Mouse (Mus musculus) lung, postnatal 0 days (tissue): ENCODE results near the gene Anapc13. TPM values are rescaled to one million over a fixed set of nuclear protein-coding genes. Genes with fewer than 3 reads are reported as not detected.

Source experiments
- ATAC-seq: fragments of 200-750 bp; cut with Nextera tagmentation; 2 replicates; pipeline ENCODE4 v1.8.0; 2017; ENCODE audit warnings: moderate library complexity
- DNase-seq: peaks from one replicate; pipeline ENCODE4 v3.0.0-alpha.2; 2016; ENCODE audit warnings: low spot score
- H3K27ac ChIP-seq: fragments of 300-500 bp; sonication (generic); 2 replicates; pipeline ENCODE4 v1.5.1; 2014; ENCODE audit warnings: antibody characterized with exemption, mild to moderate bottlenecking, low read length, mixed read lengths
- H3K27me3 ChIP-seq: fragments of 300-500 bp; sonication (generic); replicated peaks from 2 replicates; pipeline ENCODE4 v1.6.1; 2014; ENCODE audit warnings: low read length, mixed read lengths; ENCODE audit not compliant: insufficient read depth
- H3K36me3 ChIP-seq: fragments of 300-500 bp; sonication (generic); 2 replicates; pipeline ENCODE4 v1.6.1; 2014; ENCODE audit warnings: low read length, mixed read lengths; ENCODE audit not compliant: insufficient read depth
- H3K4me1 ChIP-seq: fragments of 300-500 bp; sonication (generic); 2 replicates; pipeline ENCODE4 v1.6.1; 2014; ENCODE audit warnings: antibody characterized with exemption, low read depth, low read length, mixed read lengths; ENCODE audit not compliant: insufficient read depth
- H3K4me2 ChIP-seq: fragments of 300-500 bp; sonication (generic); replicated peaks from 2 replicates; pipeline ENCODE4 v1.6.1; 2014; ENCODE audit warnings: low read depth, mild to moderate bottlenecking, low read length, moderate library complexity, mixed read lengths
- H3K4me3 ChIP-seq: fragments of 300-500 bp; sonication (generic); 2 replicates; pipeline ENCODE4 v1.5.1; 2014; ENCODE audit warnings: low read depth, low read length
- H3K9ac ChIP-seq: fragments of 300-500 bp; sonication (generic); replicated peaks from 2 replicates; pipeline ENCODE4 v1.6.1; 2014; ENCODE audit warnings: low read depth, mild to moderate bottlenecking
- H3K9me3 ChIP-seq: fragments of 300-500 bp; sonication (generic); 2 replicates; pipeline ENCODE4 v1.6.1; 2016; ENCODE audit warnings: low read length, mixed read lengths
- CTCF ChIP-seq: IDR thresholded peaks from 2 replicates; pipeline ENCODE4 v1.5.1; 2016; ENCODE audit warnings: antibody characterized with exemption, mild to moderate bottlenecking
- EP300 ChIP-seq: IDR thresholded peaks from 2 replicates; pipeline ENCODE4 v1.6.1; 2016; ENCODE audit warnings: antibody characterized with exemption, mild to moderate bottlenecking, control low read depth
- WGBS: fragments of 180-500 bp; shearing (Covaris S2); extraction: QIAGEN DNeasy Blood & Tissue Kit; methylation state at CpG from one replicate; pipeline ENCODE4 v1.1.7; 2014; 5-methylcytosine and 5-hydroxymethylcytosine counted together
- polyA plus RNA-seq: library from polyadenylated mRNA; unstranded; fragments of >200 nt; fragmentation: Nextera tagmentation; extraction: Ambion mirVana; gene quantifications from 2 replicates; pipeline ENCODE4 v1.2.1, GENCODE M21; 2015

Gene Anapc13
- polyA plus RNA-seq, 1 experiment from 2014 or later, result 151 TPM

DNA sequence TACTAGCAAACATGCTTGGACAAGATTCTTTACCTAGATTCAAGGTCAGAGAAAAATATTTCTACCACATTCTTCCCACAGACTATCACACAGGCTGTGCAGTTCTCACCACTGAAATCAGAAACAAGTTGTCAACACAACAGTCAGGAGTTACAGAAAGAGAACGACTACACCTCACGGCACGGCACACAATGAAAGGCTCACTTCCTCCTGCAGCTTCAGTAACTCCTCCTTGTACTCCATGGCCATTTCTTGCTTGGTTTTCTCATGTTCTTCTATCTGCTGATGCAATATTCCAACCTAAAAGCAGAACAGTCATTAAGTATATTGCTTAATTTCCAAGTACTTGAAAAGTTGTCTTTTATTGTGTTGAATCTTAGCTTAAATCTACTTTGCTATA lies 11.0 kb upstream of the Anapc13 start:
- Histone ChIP-seq H3K9me3 (no peaks in the 10 kb centered on the region), H3K27me3 (no peaks in the 10 kb centered on the region), H3K27ac (no peak overlapping the region), H3K4me1 (no peaks in the 10 kb centered on the region), H3K9ac (no peak overlapping the region), H3K36me3 (peaks cover 9% of the 10 kb centered on the region; the same call in 1 of the 2 replicates), H3K4me2 (no peak overlapping the region), H3K4me3 (no peak overlapping the region)
- ATAC-seq, result peak; percentile 71
- peak; percentile 67 for DNase-seq
- 42% methylated on average over 3 of the region's 3 CpGs for WGBS
- no peak for TF ChIP-seq CTCF
- peak; percentile 22; the same call in 1 of the 2 replicates for TF ChIP-seq EP300

DNA sequence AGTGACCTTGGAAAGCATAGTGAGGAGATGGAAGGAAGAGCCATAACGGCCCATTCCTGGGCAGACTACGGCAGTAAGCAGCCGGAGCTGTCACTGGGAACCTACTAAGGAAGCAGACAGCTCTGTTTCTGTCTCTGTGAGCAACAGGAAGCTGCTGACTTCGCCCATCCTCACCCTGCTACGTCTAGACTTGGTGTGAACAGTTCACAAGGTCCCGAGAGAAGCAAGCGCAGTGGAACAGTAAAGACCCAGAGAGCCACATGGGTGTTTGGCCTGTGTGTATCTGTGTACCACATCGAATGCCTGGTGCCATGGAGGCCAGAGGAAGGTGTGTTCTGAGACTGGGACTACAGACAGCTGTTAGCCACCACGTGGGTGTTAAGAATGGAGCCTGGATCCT lies 9.8 kb upstream of the Anapc13 start:
- TF ChIP-seq EP300, result no peak
- no peak for TF ChIP-seq CTCF
- WGBS, result 62% methylated on average over 9 of the region's 9 CpGs
- Histone ChIP-seq H3K4me1 (no peaks in the 10 kb centered on the region), H3K9me3 (no peaks in the 10 kb centered on the region), H3K27ac (no peak overlapping the region), H3K36me3 (peaks cover 7% of the 10 kb centered on the region; the same call in 1 of the 2 replicates), H3K4me2 (no peak overlapping the region), H3K4me3 (no peak overlapping the region), H3K9ac (no peak overlapping the region), H3K27me3 (no peaks in the 10 kb centered on the region)
- DNase-seq (peak; percentile 29), ATAC-seq (peak; percentile 62)

DNA sequence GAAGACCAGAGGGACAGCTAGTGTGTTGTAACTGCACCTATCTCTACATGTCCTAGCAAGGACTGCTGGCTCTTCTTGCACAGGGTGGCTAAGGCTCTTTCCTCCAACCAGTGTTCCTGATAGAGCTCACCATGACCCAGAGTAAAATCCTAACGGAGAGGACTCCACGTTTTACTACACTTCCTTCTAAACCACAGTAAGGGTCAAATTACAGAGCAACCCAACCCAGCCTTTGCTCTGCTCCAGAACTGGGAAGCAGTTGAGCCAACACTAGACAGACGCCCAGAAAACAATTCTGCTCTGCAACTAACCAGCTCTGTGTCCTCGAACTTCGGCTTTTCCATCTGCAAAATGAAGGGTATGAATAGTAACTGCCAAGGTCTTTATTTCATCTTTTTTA lies 4.7 kb upstream of the Anapc13 start:
- Histone ChIP-seq H3K4me3 (no peak overlapping the region), H3K27ac (no peak overlapping the region), H3K9ac (no peak overlapping the region), H3K4me2 (no peak overlapping the region), H3K27me3 (no peaks in the 10 kb centered on the region), H3K9me3 (no peaks in the 10 kb centered on the region), H3K4me1 (peaks cover 5% of the 10 kb centered on the region; the same call in 1 of the 2 replicates), H3K36me3 (no peaks in the 10 kb centered on the region)
- DNase-seq (no peak), ATAC-seq (no peak)
- TF ChIP-seq EP300 (no peak), CTCF (no peak)
- WGBS, result 54% methylated on average over 5 of the region's 5 CpGs

DNA sequence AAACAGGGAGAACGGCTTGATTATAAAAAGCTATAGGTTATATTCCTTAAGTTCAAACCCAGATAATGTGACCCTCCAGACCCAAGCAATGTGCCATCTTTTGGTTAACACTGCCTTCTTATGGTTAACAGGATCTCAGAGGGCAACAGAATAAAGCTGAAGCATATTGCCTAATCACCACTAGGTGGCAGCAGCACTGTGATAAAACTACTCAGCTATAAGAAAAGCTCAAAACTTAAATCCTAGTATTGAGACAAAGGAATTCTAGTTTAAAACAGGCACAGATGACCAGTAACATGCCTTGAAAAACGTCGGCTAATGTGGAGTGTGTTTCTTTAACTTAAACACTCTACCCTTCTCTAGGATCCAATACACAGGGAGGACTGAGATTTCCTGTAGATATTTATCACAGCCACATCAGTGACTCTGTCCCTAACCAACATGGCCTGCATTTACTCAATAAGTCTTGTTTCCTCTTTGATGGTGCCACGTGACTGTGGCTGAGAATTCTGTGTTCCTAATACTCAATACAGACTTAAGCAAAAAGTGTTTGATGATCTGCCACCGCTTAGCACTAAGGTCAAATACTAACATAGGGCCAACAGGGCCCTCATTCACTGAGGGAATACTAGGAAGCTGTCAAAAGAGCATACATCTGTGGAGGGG lies 3.8 kb upstream of the Anapc13 start:
- H3K9me3 ChIP-seq, result no peaks in the 10 kb centered on the region
- no peaks in the 10 kb centered on the region for H3K27me3 ChIP-seq
- peaks cover 9% of the 10 kb centered on the region for H3K4me1 ChIP-seq
- H3K4me2 ChIP-seq, result no peak overlapping the region
- no peak overlapping the region for H3K9ac ChIP-seq
- WGBS, result 26% methylated on average over 5 of the region's 5 CpGs
- TF ChIP-seq EP300 (no peak), CTCF (peak; percentile 88)
- no peak for ATAC-seq
- no peak overlapping the region for H3K27ac ChIP-seq
- DNase-seq, result peak; percentile 89
- no peak overlapping the region for H3K4me3 ChIP-seq
- no peaks in the 10 kb centered on the region for H3K36me3 ChIP-seq

DNA sequence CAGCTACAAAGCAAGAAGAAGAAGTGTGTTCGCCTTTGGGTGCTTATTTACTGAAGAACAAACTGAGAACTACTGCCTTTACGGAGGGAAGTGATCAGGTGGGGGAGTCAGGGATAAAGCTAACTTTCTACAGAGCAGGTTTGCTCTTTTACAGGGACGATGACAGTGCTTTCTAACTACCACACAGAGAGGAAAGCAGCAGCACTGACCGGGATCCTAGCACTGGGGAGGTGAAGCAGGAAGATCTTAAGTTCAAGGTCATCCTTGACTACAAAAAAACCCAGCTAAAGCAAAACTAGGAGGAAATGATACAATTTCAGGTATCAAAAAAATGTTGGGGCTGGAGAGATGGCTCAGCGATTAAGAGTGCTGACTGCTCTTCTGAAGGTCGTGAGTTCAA lies 3.2 kb upstream of the Anapc13 start:
- 76% methylated on average over 6 of the region's 6 CpGs for WGBS
- no peaks in the 10 kb centered on the region for H3K36me3 ChIP-seq
- no peak overlapping the region for H3K4me3 ChIP-seq
- no peak overlapping the region for H3K27ac ChIP-seq
- H3K9ac ChIP-seq, result no peak overlapping the region
- H3K9me3 ChIP-seq, result no peaks in the 10 kb centered on the region
- DNase-seq (no peak), ATAC-seq (no peak)
- H3K4me2 ChIP-seq, result no peak overlapping the region
- H3K4me1 ChIP-seq, result peaks cover 12% of the 10 kb centered on the region
- H3K27me3 ChIP-seq, result no peaks in the 10 kb centered on the region
- TF ChIP-seq EP300, result no peak
- TF ChIP-seq CTCF, result no peak

DNA sequence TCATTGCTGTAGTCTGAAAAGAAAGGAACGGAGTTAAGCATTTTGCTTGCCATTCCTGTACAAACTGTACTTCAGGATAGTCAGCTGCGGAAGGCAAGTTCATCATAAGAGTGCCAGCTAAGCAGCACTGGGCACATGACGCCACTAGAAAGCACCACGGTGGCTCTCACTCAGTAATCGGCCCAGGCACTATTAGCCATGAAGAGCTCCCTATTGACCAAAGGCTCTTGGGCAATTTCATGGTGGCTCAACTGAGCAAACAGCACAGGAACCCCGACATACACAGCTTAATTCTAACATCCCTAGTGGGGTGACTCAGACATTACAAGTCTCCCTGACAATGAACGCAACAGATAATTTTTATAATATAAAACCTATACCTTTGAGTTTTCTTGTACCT lies 2.5 kb upstream of the Anapc13 start:
- 68% methylated on average over 7 of the region's 7 CpGs for WGBS
- DNase-seq (peak; percentile 66), ATAC-seq (no peak)
- Histone ChIP-seq H3K4me1 (peaks cover 15% of the 10 kb centered on the region), H3K4me3 (no peak overlapping the region), H3K27ac (no peak overlapping the region), H3K27me3 (no peaks in the 10 kb centered on the region), H3K4me2 (no peak overlapping the region), H3K9ac (no peak overlapping the region), H3K36me3 (no peaks in the 10 kb centered on the region), H3K9me3 (no peaks in the 10 kb centered on the region)
- no peak for TF ChIP-seq EP300
- TF ChIP-seq CTCF, result no peak
